Mouse (Mus musculus): ENCODE results near the gene Anapc10.

GRCm38 (mm10) chr8:79796690-79797089 lies 85.1 kb downstream of the Anapc10 start:
- TF ChIP-seq POLR2A (IDR thresholded peaks at IDR 0.05; ENCODE audit: extremely low read depth, insufficient read depth, low read length) (no peak), CTCF (IDR thresholded peaks at IDR 0.05; ENCODE audit: extremely low read depth, insufficient read depth, low read length) (no peak)
